Mouse (Mus musculus): ENCODE measurements around the gene C2cd3. TPM values are rescaled to one million over a fixed set of nuclear protein-coding genes. Genes with fewer than 3 reads are reported as not detected.
A peak's percentile ranks its signal among the peaks of the same experiment; 100 is the strongest.

The C2cd3 gene
- total RNA-seq, 2 experiments from 2014 or later: 8.0 to 9.9 TPM

GRCm38 (mm10) chr7:100399231-100399913 is 27.3 kb downstream of the C2cd3 start:
- intact Hi-C loops (cut with DNase I): no loop called here

GRCm38 (mm10) chr7:100400899-100401539 is 29.0 kb downstream of the C2cd3 start:
- DNase-seq (ENCODE audit: low spot score): no peak
- intact Hi-C loops (cut with DNase I): no loop called here

More at GRCm38 (mm10) chr7:100399231-100399913, 27.3 kb downstream of the C2cd3 start:
- DNase-seq (ENCODE audit: low spot score): no peak

GRCm38 (mm10) chr7:100402715-100403114 is 30.7 kb downstream of the C2cd3 start:
- DNase-seq (ENCODE audit: low spot score): no peak
- intact Hi-C loops (cut with DNase I): no loop called here

- intact Hi-C loops (cut with DNase I): no loop called here
- DNase-seq (ENCODE audit: low spot score): no peak
Observed at GRCm38 (mm10) chr7:100407677-100408076, 35.6 kb downstream of the C2cd3 start.

- intact Hi-C loops (cut with DNase I): no loop called here
- no peak for DNase-seq (ENCODE audit: low spot score)
Observed at GRCm38 (mm10) chr7:100408684-100409083, 36.7 kb downstream of the C2cd3 start.

- no peak for DNase-seq (ENCODE audit: low spot score)
- intact Hi-C loops (cut with DNase I): no loop called here
Observed at GRCm38 (mm10) chr7:100425795-100426194, 53.8 kb downstream of the C2cd3 start.

GRCm38 (mm10) chr7:100429102-100429501 is 57.1 kb downstream of the C2cd3 start:
- intact Hi-C loops (cut with DNase I): no loop called here
- DNase-seq (ENCODE audit: low spot score): no peak

- peak; percentile 11 for DNase-seq (ENCODE audit: low spot score)
- intact Hi-C loops (cut with DNase I): loop anchor here (2.0 kb wide), 1 partner anchor 63 kb away; the partner anchor contains the start of gene Ucp2
Observed at GRCm38 (mm10) chr7:100429911-100430310, 57.9 kb downstream of the C2cd3 start.

- intact Hi-C loops (cut with DNase I): loop anchor here (2.0 kb wide), 1 partner anchor 62 kb away; the partner anchor contains the start of gene Ucp2
- DNase-seq (ENCODE audit: low spot score): peak; percentile 48
Observed at GRCm38 (mm10) chr7:100431103-100431502, 59.1 kb downstream of the C2cd3 start.

- no peak for DNase-seq (ENCODE audit: low spot score)
Observed at GRCm38 (mm10) chr7:100433295-100433694, 61.3 kb downstream of the C2cd3 start.

GRCm38 (mm10) chr7:100443728-100444127 is 71.7 kb downstream of the C2cd3 start:
- intact Hi-C loops (cut with DNase I): no loop called here
- no peak for DNase-seq (ENCODE audit: low spot score)

More at GRCm38 (mm10) chr7:100433295-100433694, 61.3 kb downstream of the C2cd3 start:
- intact Hi-C loops (cut with DNase I): loop anchor here (2.0 kb wide), 1 partner anchor 26 kb away; no protein-coding TSS in a partner anchor

GRCm38 (mm10) chr7:100446271-100446670 is 74.2 kb downstream of the C2cd3 start:
- intact Hi-C loops (cut with DNase I): no loop called here

GRCm38 (mm10) chr7:100448530-100448929 is 76.5 kb downstream of the C2cd3 start:
- no peak for DNase-seq (ENCODE audit: low spot score)
- intact Hi-C loops (cut with DNase I): no loop called here

More at GRCm38 (mm10) chr7:100446271-100446670, 74.2 kb downstream of the C2cd3 start:
- DNase-seq (ENCODE audit: low spot score): no peak

- intact Hi-C loops (cut with DNase I): no loop called here
- no peak for DNase-seq (ENCODE audit: low spot score)
Observed at GRCm38 (mm10) chr7:100448985-100449384, 77.0 kb downstream of the C2cd3 start.

GRCm38 (mm10) chr7:100458153-100458552 is 86.1 kb downstream of the C2cd3 start:
- intact Hi-C loops (cut with DNase I): loop anchor here (2.0 kb wide), 1 partner anchor 25 kb away; no protein-coding TSS in a partner anchor

GRCm38 (mm10) chr7:100459862-100460261 is 87.8 kb downstream of the C2cd3 start:
- intact Hi-C loops (cut with DNase I): loop anchor here (2.0 kb wide), 1 partner anchor 27 kb away; no protein-coding TSS in a partner anchor
- DNase-seq (ENCODE audit: low spot score): no peak

More at GRCm38 (mm10) chr7:100458153-100458552, 86.1 kb downstream of the C2cd3 start:
- no peak for DNase-seq (ENCODE audit: low spot score)

GRCm38 (mm10) chr7:100461621-100462151 is 89.7 kb downstream of the C2cd3 start:
- DNase-seq (ENCODE audit: low spot score): peak; percentile 64
- intact Hi-C loops (cut with DNase I): no loop called here

- intact Hi-C loops (cut with DNase I): no loop called here
- no peak for DNase-seq (ENCODE audit: low spot score)
Observed at GRCm38 (mm10) chr7:100463194-100463593, 91.2 kb downstream of the C2cd3 start.

- no peak for DNase-seq (ENCODE audit: low spot score)
- intact Hi-C loops (cut with DNase I): loop anchor here (2.0 kb wide), 1 partner anchor 27 kb away; no protein-coding TSS in a partner anchor
Observed at GRCm38 (mm10) chr7:100463757-100464156, 91.7 kb downstream of the C2cd3 start.

GRCm38 (mm10) chr7:100464248-100464647 is 92.2 kb downstream of the C2cd3 start:
- DNase-seq (ENCODE audit: low spot score): no peak
- intact Hi-C loops (cut with DNase I): loop anchor here (2.0 kb wide), 1 partner anchor 27 kb away; no protein-coding TSS in a partner anchor

All from heart, postnatal 25 days (tissue).